Mouse (Mus musculus): ENCODE measurements around the gene Cdca8.

DNA sequence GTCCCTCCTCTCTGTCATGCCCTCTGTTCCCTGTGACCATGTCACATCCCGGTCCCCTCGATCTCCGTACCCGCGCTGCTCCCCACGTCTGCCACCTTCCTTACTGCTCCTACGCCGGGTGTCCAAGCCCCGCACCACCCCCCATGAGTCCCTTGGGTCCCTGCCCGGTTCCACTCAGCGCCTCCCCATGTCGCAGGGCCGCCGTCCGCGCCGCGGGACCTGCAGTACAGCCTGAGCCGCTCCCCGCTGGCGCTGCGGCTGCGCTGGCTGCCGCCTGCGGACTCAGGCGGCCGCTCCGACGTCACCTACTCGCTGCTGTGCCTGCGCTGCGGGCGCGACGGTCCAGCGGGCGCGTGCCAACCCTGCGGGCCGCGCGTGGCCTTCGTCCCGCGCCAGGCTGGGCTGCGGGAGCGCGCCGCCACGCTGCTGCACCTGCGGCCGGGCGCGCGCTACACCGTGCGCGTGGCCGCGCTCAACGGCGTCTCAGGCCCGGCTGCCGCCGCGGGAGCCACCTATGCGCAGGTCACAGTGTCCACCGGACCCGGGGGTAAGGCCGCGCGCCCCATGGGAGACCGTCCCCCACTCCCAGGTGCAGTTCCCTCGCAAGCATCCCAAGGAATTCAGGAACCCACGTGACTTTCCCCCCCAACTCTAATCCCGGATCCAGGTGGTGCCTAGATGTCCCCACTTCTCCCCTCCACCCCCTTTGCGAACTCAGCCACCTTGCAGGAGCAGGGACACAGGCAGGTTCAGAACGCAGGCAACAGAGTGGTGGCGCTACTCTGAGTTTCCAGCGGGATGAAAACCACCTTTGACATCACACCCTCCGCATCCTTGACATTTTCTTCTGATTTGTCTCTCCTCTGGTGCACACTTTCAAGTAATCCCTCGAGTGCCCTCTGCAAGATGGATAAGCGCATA lies 44.3 kb downstream of the Cdca8 start:
- TF ChIP-seq CTCF (conservative IDR thresholded peaks at IDR 0.05; ENCODE audit: low read length): no peak
- no peak for TF ChIP-seq POU5F1 (IDR thresholded peaks at IDR 0.05; ENCODE audit: borderline replicate concordance, low read length)

Measured in E14TG2a.4 (cell line).